Mouse (Mus musculus): ENCODE measurements around the gene Col4a3bp. TPM values are rescaled to one million over a fixed set of nuclear protein-coding genes. Genes with fewer than 3 reads are reported as not detected.
A peak's percentile ranks its signal among the peaks of the same experiment; 100 is the strongest.

Col4a3bp gene
- polyA plus RNA-seq, 1 experiment from 2014 or later = 6.5 TPM

DNA sequence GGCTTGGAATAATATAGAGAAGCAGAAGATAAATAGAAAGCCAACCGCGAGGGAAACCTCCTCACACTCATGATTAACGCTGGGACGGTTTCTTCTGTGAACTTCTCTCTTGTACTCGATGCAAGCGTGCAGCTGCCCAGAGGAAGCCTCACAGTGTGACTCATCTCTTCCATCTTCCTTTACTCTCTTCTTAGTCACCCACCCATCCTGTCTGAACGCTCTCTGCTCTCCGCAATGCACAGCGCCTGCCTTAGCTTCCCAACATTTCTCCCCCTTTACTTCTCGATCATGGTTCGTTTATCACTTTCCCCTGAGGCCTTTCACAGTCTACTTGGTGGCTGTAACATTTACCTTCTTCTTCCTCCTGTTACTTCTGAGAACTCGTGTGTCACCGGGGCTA is 31.8 kb upstream of the Col4a3bp start:
- TF ChIP-seq CTCF (IDR thresholded peaks at IDR 0.05; ENCODE audit: low read depth) = no peak

DNA sequence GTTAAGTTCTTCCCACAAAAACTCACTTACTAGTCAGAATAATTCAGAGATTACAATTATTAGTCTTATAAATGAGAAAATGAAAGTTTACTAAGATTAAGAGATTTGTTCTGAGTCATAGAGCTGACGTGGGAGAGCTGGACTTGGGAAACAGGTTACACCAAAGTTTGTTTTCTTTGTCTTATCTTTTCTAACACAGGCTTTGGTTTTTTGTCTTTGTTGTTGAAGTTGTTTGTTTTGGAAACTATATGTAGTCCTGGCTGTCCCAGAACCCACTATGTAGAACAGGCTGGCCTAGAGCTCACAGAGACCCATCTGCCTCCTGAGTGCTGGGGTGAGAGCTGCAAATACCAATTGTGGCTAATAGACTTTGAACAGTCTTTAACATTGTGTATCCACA is 31.2 kb upstream of the Col4a3bp start:
- no peaks in the 10 kb centered on the region; the same call in 1 of the 2 replicates for H3K36me3 ChIP-seq (ENCODE audit: insufficient read depth, low read length)
- H3K27ac ChIP-seq = no peak overlapping the region
- H3K4me3 ChIP-seq (replicated peaks; ENCODE audit: low read depth, low read length) = no peak overlapping the region
- H3K9me3 ChIP-seq (replicated peaks; ENCODE audit: low read length) = no peaks in the 10 kb centered on the region; the same call in 1 of the 2 replicates
- H3K27me3 ChIP-seq (ENCODE audit: insufficient read depth, low read length) = no peaks in the 10 kb centered on the region
- ATAC-seq (replicated peaks; ENCODE audit: low FRiP score, low read depth) (no peak), DNase-seq (ENCODE audit: low spot score) (no peak)
- H3K4me1 ChIP-seq (replicated peaks; ENCODE audit: insufficient read depth, low read length) = no peaks in the 10 kb centered on the region; the same call in 1 of the 2 replicates
- no peak for TF ChIP-seq CTCF (IDR thresholded peaks at IDR 0.05; ENCODE audit: low read depth)
- no peak overlapping the region for H3K4me2 ChIP-seq (ENCODE audit: low read length)
- 64% methylated on average over 1 of the region's 1 CpGs for WGBS
- no peak overlapping the region for H3K9ac ChIP-seq (ENCODE audit: low read depth, low read length)

More for the DNA sequence above, 31.8 kb upstream of the Col4a3bp start:
- DNase-seq (ENCODE audit: low spot score) (peak; percentile 15), ATAC-seq (replicated peaks; ENCODE audit: low FRiP score, low read depth) (no peak)
- Histone ChIP-seq H3K9ac (ENCODE audit: low read depth, low read length) (no peak overlapping the region), H3K4me2 (ENCODE audit: low read length) (no peak overlapping the region), H3K27me3 (ENCODE audit: insufficient read depth, low read length) (no peaks in the 10 kb centered on the region), H3K4me1 (replicated peaks; ENCODE audit: insufficient read depth, low read length) (no peaks in the 10 kb centered on the region; the same call in 1 of the 2 replicates), H3K4me3 (replicated peaks; ENCODE audit: low read depth, low read length) (no peak overlapping the region), H3K27ac (no peak overlapping the region), H3K36me3 (ENCODE audit: insufficient read depth, low read length) (no peaks in the 10 kb centered on the region), H3K9me3 (replicated peaks; ENCODE audit: low read length) (no peaks in the 10 kb centered on the region; the same call in 1 of the 2 replicates)
- 69% methylated on average over 13 of the region's 13 CpGs for WGBS

- Histone ChIP-seq H3K9ac (ENCODE audit: low read depth, low read length) (no peak overlapping the region), H3K4me3 (replicated peaks; ENCODE audit: low read depth, low read length) (no peak overlapping the region), H3K9me3 (replicated peaks; ENCODE audit: low read length) (no peaks in the 10 kb centered on the region; the same call in 1 of the 2 replicates), H3K4me2 (ENCODE audit: low read length) (no peak overlapping the region), H3K36me3 (ENCODE audit: insufficient read depth, low read length) (no peaks in the 10 kb centered on the region; the same call in 1 of the 2 replicates), H3K27ac (no peak overlapping the region), H3K4me1 (replicated peaks; ENCODE audit: insufficient read depth, low read length) (no peaks in the 10 kb centered on the region; the same call in 1 of the 2 replicates), H3K27me3 (ENCODE audit: insufficient read depth, low read length) (no peaks in the 10 kb centered on the region)
- 34% methylated on average over 5 of the region's 5 CpGs for WGBS
- DNase-seq (ENCODE audit: low spot score) (peak; percentile 34), ATAC-seq (replicated peaks; ENCODE audit: low FRiP score, low read depth) (no peak)
- no peak for TF ChIP-seq CTCF (IDR thresholded peaks at IDR 0.05; ENCODE audit: low read depth)
Observed at GRCm38 (mm10) chr13:96511893-96512292, 30.5 kb upstream of the Col4a3bp start.

- H3K36me3 ChIP-seq (ENCODE audit: insufficient read depth, low read length) = no peaks in the 10 kb centered on the region; the same call in 1 of the 2 replicates
- H3K4me2 ChIP-seq (ENCODE audit: low read length) = no peak overlapping the region
- ATAC-seq (replicated peaks; ENCODE audit: low FRiP score, low read depth) (no peak), DNase-seq (ENCODE audit: low spot score) (peak; percentile 64)
- no peaks in the 10 kb centered on the region; the same call in 1 of the 2 replicates for H3K4me1 ChIP-seq (replicated peaks; ENCODE audit: insufficient read depth, low read length)
- H3K9ac ChIP-seq (ENCODE audit: low read depth, low read length) = no peak overlapping the region
- no peak for TF ChIP-seq CTCF (IDR thresholded peaks at IDR 0.05; ENCODE audit: low read depth)
- H3K27ac ChIP-seq = no peak overlapping the region
- no peak overlapping the region for H3K4me3 ChIP-seq (replicated peaks; ENCODE audit: low read depth, low read length)
- WGBS = 79% methylated on average over 5 of the region's 5 CpGs
- no peaks in the 10 kb centered on the region for H3K27me3 ChIP-seq (ENCODE audit: insufficient read depth, low read length)
- no peaks in the 10 kb centered on the region; the same call in 1 of the 2 replicates for H3K9me3 ChIP-seq (replicated peaks; ENCODE audit: low read length)
Observed at GRCm38 (mm10) chr13:96514154-96514942, 28.1 kb upstream of the Col4a3bp start.

GRCm38 (mm10) chr13:96516249-96516648 is 26.2 kb upstream of the Col4a3bp start:
- no peaks in the 10 kb centered on the region; the same call in 1 of the 2 replicates for H3K9me3 ChIP-seq (replicated peaks; ENCODE audit: low read length)
- no peak for DNase-seq (ENCODE audit: low spot score)
- H3K4me1 ChIP-seq (replicated peaks; ENCODE audit: insufficient read depth, low read length) = no peaks in the 10 kb centered on the region
- H3K4me2 ChIP-seq (ENCODE audit: low read length) = no peak overlapping the region
- WGBS = 94% methylated on average over 9 of the region's 9 CpGs
- no peak overlapping the region for H3K9ac ChIP-seq (ENCODE audit: low read depth, low read length)
- no peak for ATAC-seq (replicated peaks; ENCODE audit: low FRiP score, low read depth)
- H3K4me3 ChIP-seq (replicated peaks; ENCODE audit: low read depth, low read length) = no peak overlapping the region
- H3K27ac ChIP-seq = no peak overlapping the region
- no peaks in the 10 kb centered on the region; the same call in 1 of the 2 replicates for H3K36me3 ChIP-seq (ENCODE audit: insufficient read depth, low read length)
- H3K27me3 ChIP-seq (ENCODE audit: insufficient read depth, low read length) = no peaks in the 10 kb centered on the region
- TF ChIP-seq CTCF (IDR thresholded peaks at IDR 0.05; ENCODE audit: low read depth) = no peak

GRCm38 (mm10) chr13:96517335-96517734 is 25.1 kb upstream of the Col4a3bp start:
- ATAC-seq (replicated peaks; ENCODE audit: low FRiP score, low read depth) = no peak
- H3K4me2 ChIP-seq (ENCODE audit: low read length) = no peak overlapping the region
- no peaks in the 10 kb centered on the region; the same call in 1 of the 2 replicates for H3K9me3 ChIP-seq (replicated peaks; ENCODE audit: low read length)
- H3K27me3 ChIP-seq (ENCODE audit: insufficient read depth, low read length) = no peaks in the 10 kb centered on the region
- H3K4me3 ChIP-seq (replicated peaks; ENCODE audit: low read depth, low read length) = no peak overlapping the region
- no peaks in the 10 kb centered on the region for H3K4me1 ChIP-seq (replicated peaks; ENCODE audit: insufficient read depth, low read length)
- WGBS = 78% methylated on average over 2 of the region's 2 CpGs
- TF ChIP-seq CTCF (IDR thresholded peaks at IDR 0.05; ENCODE audit: low read depth) = no peak
- no peaks in the 10 kb centered on the region; the same call in 1 of the 2 replicates for H3K36me3 ChIP-seq (ENCODE audit: insufficient read depth, low read length)
- H3K27ac ChIP-seq = no peak overlapping the region
- H3K9ac ChIP-seq (ENCODE audit: low read depth, low read length) = no peak overlapping the region
- DNase-seq (ENCODE audit: low spot score) = no peak

Measured in kidney, postnatal 0 days (tissue).